Mouse (Mus musculus): ENCODE results near the gene Wdr49. TPM values are rescaled to one million over a fixed set of nuclear protein-coding genes. Genes with fewer than 3 reads are reported as not detected.
"Not testable (repeated sequence)": the region's sequence is repeated elsewhere in the genome, so short reads cannot be mapped to it uniquely, and the experiment has no call there.

Wdr49 gene
- total RNA-seq, 4 experiments from 2014 or later: not detected

DNA sequence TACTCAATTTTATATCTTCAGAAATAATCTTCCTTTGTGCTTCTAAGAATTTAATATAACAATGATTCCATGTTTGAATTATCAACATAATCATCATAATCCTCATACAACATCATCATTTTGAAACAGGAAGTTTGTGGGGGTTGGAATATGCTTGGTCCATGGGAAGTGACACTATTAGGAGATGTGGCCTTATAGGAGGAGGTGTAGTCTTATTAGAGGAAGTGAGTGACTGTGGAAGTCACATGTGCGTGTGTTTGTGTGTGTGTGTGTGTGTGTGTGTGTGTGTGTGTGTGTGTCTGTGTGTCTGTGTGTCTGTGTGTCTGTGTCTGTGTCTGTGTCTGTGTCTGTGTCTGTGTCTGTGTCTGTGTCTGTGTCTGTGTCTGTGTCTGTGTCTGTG lies 182.5 kb downstream of the Wdr49 start:
- not testable (repeated sequence) for DNase-seq

DNA sequence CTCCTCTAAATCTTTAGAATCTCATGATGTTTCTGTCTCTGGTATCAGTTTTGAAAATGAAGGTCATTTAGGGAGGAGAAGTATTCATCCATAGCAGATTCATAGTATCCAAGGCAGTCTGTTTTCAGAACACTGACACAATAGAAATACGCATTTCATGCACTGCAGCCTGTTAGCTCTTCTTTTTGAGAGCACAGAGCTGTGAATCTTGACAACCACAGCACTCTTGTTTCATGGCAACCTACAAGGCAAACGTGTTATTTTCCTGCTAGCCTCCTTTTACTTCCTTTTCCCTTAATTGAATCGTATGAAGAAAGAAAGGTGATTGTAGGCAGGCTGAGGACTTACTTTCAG lies 184.2 kb downstream of the Wdr49 start:
- no peak for DNase-seq

GRCm38 (mm10) chr3:75297026-75297757 lies 184.8 kb downstream of the Wdr49 start:
- no peak for DNase-seq

GRCm38 (mm10) chr3:75293243-75293642 lies 188.7 kb downstream of the Wdr49 start:
- no peak for DNase-seq

DNA sequence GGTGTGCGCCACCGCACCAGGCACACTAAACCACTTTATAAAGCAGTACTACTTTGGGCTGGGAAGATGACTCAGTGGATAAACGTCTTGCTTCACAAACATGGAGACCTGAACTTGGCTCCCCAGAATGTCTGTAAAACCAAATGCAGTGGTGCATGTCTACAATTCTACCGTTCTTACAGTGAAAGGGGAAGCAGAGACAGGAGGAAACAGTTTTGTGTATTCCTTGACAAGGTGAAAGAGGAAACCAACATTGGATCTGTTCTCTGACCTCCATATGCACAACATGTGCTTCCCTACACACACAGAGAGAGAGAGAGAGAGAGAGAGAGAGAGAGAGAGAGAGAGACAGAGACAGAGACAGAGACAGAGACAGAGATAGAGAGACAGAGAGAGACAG lies 204.5 kb downstream of the Wdr49 start:
- no peak for DNase-seq

DNA sequence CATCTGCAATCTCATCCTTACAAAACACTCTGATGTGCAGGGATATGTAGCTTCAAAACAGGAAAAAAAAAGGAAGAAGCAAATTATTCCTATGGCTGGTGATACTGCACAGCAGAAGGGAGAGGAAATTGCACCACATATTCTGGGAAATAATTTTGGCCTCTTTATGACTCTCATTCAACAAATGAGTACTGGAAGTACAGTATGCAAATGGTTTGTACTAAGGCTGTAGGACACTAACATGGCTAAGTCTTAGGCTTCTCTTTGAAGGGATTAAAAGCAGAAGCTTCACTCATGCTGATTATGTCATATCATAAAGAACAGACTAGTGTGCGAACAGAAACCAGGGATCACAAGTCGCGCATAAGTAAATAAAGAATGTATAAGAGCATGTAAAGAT lies 205.4 kb downstream of the Wdr49 start:
- DNase-seq: no peak

- DNase-seq: no peak
These were observed 206.8 kb downstream of the Wdr49 start for GRCm38 (mm10) chr3:75275127-75275526.

GRCm38 (mm10) chr3:75269978-75270377 lies 212.0 kb downstream of the Wdr49 start, which contains the start of gene Serpini2:
Gene Serpini2 (minus strand): TSS chr3:75270078.
- no peak for DNase-seq

DNA sequence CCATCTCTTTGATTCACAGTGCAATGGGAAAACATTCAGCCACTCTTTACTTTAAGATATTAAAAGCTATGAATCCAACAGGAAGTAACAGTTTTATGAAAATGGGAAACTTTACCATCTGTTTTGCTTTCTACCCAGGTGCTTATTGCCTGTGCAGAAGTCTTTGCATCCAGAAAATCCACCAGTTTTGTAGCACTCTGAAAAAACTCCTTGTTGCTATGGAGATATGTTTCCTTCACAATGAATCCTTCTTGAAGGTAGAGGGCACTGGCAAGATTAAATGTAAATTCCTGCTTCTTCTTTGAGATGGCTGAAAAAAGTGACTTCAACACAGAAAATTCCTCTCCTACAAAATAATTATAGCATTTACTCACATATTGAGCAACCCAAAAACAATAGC lies 222.6 kb downstream of the Wdr49 start:
- no peak for DNase-seq

Other genes with a start within 250 kb of the Wdr49 start
- gene Serpini2, start 212.1 kb downstream of the Wdr49 start, total RNA-seq (2022): not detected
- 10 to 100 TPM; 62.9 to 74.6 (median 70.4) TPM for gene Pdcd10, start 74.7 kb upstream of the Wdr49 start, total RNA-seq (2022)
- 1 to 10 TPM; 5.1 to 9.3 (median 5.8) TPM for gene Serpini1, start 75.4 kb upstream of the Wdr49 start, total RNA-seq (2022)